14 mouse cellular contexts compared by ENCODE assay signal in the genomic region with DNA sequence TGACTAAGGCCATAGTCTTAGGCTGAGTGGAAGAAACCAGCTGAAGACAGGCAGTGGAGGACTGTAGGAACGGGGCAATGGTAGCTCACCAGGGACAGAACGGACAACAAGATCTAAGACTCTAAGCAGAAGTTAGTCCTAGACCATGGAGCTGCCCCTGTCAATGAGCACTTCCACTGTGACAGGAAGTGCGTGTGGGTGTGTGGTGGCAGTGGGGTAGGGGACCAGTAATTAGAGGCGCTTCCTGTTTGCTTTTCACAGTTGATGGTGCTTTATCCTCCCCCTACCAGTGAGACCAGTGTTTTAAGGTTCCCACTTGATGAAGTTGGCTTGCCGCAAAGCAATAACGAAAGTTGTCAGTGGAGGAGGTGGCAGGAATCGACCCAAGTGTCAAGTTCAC.
"Had no signal": no experiment of that assay in that cellular context is flagged by ENCODE, and none has a peak within 500 bp of the region (broad histone marks: within the 10 kb centered on the region; RNA-seq: fewer than 3 reads in every experiment).

No protein-coding gene starts in this region.

- H3K27ac ChIP-seq: kidney, postnatal 0 days; layer of hippocampus, adult 2 months; limb, embryonic 10.5 days; limb, embryonic 13.5 days; liver, embryonic 13.5 days had no signal

- ATAC-seq: intestine, postnatal 0 days had no signal

- H3K9me3 ChIP-seq: limb, embryonic 10.5 days; limb, embryonic 13.5 days; liver, embryonic 13.5 days had no signal

- H3K36me3 ChIP-seq: limb, embryonic 10.5 days; limb, embryonic 13.5 days; liver, embryonic 13.5 days had no signal

- DNase-seq: kidney, adult 2 months; kidney, postnatal 25 days; layer of hippocampus, adult 9-11 months; liver; liver, embryonic 13.5 days; lung, adult 2 months; lung, postnatal 14 days; lung, postnatal 4 days; thymus, adult 18-20 months had no signal

- H3K27me3 ChIP-seq: limb, embryonic 13.5 days; liver, embryonic 13.5 days had no signal

- H3K4me3 ChIP-seq: layer of hippocampus, adult 2 months; limb, embryonic 10.5 days; limb, embryonic 13.5 days; liver, embryonic 13.5 days had no signal

- H3K4me1 ChIP-seq: limb, embryonic 13.5 days; liver, embryonic 13.5 days had no signal

- H3K9ac ChIP-seq: limb, embryonic 13.5 days; liver, embryonic 13.5 days had no signal

- H3K4me2 ChIP-seq: limb, embryonic 13.5 days; liver, embryonic 13.5 days had no signal
